Mouse (Mus musculus) stomach, embryonic 16.5 days (tissue): ENCODE data around the gene Flna. TPM values are rescaled to one million over a fixed set of nuclear protein-coding genes. Genes with fewer than 3 reads are reported as not detected.

Experiments used
- ATAC-seq: fragments of 200-750 bp; cut with Nextera tagmentation; 2 replicates; pipeline ENCODE4 v1.8.0; 2017; ENCODE audit warnings: moderate number of reproducible peaks, moderate TSS enrichment; ENCODE audit not compliant: insufficient read depth, low FRiP score
- H3K27ac ChIP-seq: fragments of 300-500 bp; sonication (generic); 2 replicates; pipeline ENCODE4 v1.5.1; 2014; ENCODE audit warnings: low read length
- H3K27me3 ChIP-seq: fragments of 300-500 bp; sonication (generic); 2 replicates; pipeline ENCODE4 v1.6.1; 2014; ENCODE audit warnings: low read length, control low read depth, mixed read lengths; ENCODE audit not compliant: control insufficient read depth, insufficient read depth
- H3K36me3 ChIP-seq: fragments of 300-500 bp; sonication (generic); 2 replicates; pipeline ENCODE4 v1.6.1; 2014; ENCODE audit warnings: low read length; ENCODE audit not compliant: control insufficient read depth, insufficient read depth
- H3K4me1 ChIP-seq: fragments of 300-500 bp; sonication (generic); 2 replicates; pipeline ENCODE4 v1.6.1; 2014; ENCODE audit warnings: low read length, control low read depth, mixed read lengths; ENCODE audit not compliant: control insufficient read depth, insufficient read depth
- H3K4me2 ChIP-seq: fragments of 300-500 bp; sonication (generic); 2 replicates; pipeline ENCODE4 v1.6.1; 2014; ENCODE audit warnings: low read depth, low read length, mixed read lengths
- H3K4me3 ChIP-seq: fragments of 300-500 bp; sonication (generic); replicated peaks from 2 replicates; pipeline ENCODE4 v1.5.1; 2014; ENCODE audit warnings: mild to moderate bottlenecking, low read length
- H3K9ac ChIP-seq: fragments of 300-500 bp; sonication (generic); 2 replicates; pipeline ENCODE4 v1.6.1; 2014; ENCODE audit warnings: low read length
- H3K9me3 ChIP-seq: fragments of 300-500 bp; sonication (generic); replicated peaks from 2 replicates; pipeline ENCODE4 v1.6.1; 2016; ENCODE audit warnings: low read length, control low read depth; ENCODE audit not compliant: control insufficient read depth
- WGBS: fragments of 180-500 bp; shearing (Covaris S2); extraction: QIAGEN DNeasy Blood & Tissue Kit; methylation state at CpG from one replicate; pipeline ENCODE4 v1.1.7; 2014; 5-methylcytosine and 5-hydroxymethylcytosine counted together
- polyA plus RNA-seq: library from polyadenylated mRNA; unstranded; fragments of >200 nt; fragmentation: Nextera tagmentation; extraction: Ambion mirVana; gene quantifications from 2 replicates; pipeline ENCODE4 v1.2.1, GENCODE M21; 2015

Gene Flna
- polyA plus RNA-seq, 1 experiment from 2014 or later: 498 TPM

GRCm38 (mm10) chrX:74277916-74278315 lies 28.3 kb upstream of the Flna start:
- H3K27ac ChIP-seq: no peak overlapping the region

GRCm38 (mm10) chrX:74273422-74274322 lies 24.1 kb upstream of the Flna start:
- no peak overlapping the region for H3K4me3 ChIP-seq
- WGBS: 34% methylated on average over 10 of the region's 10 CpGs
- no peaks in the 10 kb centered on the region for H3K4me1 ChIP-seq
- no peak overlapping the region; the same call in 1 of the 2 replicates for H3K27ac ChIP-seq
- no peak overlapping the region for H3K9ac ChIP-seq
- no peaks in the 10 kb centered on the region for H3K27me3 ChIP-seq
- no peak for ATAC-seq
- H3K9me3 ChIP-seq: no peaks in the 10 kb centered on the region
- no peaks in the 10 kb centered on the region for H3K36me3 ChIP-seq
- no peak overlapping the region for H3K4me2 ChIP-seq

More at GRCm38 (mm10) chrX:74277916-74278315, 28.3 kb upstream of the Flna start:
- H3K4me2 ChIP-seq: no peak overlapping the region
- H3K4me1 ChIP-seq: no peaks in the 10 kb centered on the region
- no peak overlapping the region for H3K4me3 ChIP-seq
- H3K36me3 ChIP-seq: no peaks in the 10 kb centered on the region
- no peaks in the 10 kb centered on the region for H3K9me3 ChIP-seq
- ATAC-seq: no peak
- whole genome bisulfite sequencing: 73% methylated on average over 8 of the region's 8 CpGs
- no peak overlapping the region for H3K9ac ChIP-seq
- no peaks in the 10 kb centered on the region for H3K27me3 ChIP-seq

DNA sequence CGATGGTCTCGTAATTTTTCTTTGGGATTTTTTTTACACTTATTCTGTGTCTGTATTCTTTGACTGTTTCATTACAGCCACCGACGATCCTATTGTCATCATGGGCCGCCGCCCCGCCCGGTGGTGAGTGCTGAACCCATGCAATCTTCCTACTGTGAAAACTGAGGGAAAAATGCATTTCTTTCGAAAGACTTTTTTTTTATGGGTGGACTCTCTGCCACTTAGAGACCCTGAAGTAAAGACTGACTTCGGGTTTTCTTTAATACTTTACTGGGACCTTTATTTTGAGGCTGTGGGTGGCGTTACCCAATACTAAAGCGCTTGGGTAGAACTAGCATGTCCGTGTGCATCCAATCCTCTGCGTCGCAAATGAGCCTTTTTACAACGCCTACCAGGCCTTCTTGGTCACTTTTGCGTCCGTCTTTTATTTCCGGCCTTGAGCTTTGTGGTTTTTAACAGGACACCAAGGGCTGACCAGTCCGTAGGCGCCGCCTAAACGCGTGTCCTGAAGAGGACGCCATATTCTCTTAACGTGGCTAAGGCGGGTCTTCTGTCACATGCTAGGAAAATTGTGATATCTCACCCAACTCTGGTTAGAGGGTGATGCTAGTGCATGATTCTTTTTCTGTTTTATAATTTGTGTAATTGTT lies 21.4 kb upstream of the Flna start:
- Histone ChIP-seq H3K4me1 (no peaks in the 10 kb centered on the region), H3K36me3 (no peaks in the 10 kb centered on the region), H3K27me3 (no peaks in the 10 kb centered on the region), H3K4me3 (peak overlapping the region; percentile 50), H3K27ac (peak overlapping the region; percentile 52), H3K4me2 (peak overlapping the region; percentile 55), H3K9me3 (no peaks in the 10 kb centered on the region), H3K9ac (peak overlapping the region; percentile 81)
- no peak for ATAC-seq
- whole genome bisulfite sequencing: 20% methylated on average over 27 of the region's 27 CpGs

- Histone ChIP-seq H3K36me3 (no peaks in the 10 kb centered on the region), H3K27ac (peak within 1 kb of the TSS; percentile 98), H3K9ac (peak within 1 kb of the TSS; percentile 81), H3K27me3 (no peaks in the 10 kb centered on the region), H3K4me3 (peak within 1 kb of the TSS; percentile 50), H3K4me2 (peak within 1 kb of the TSS; percentile 57), H3K9me3 (no peaks in the 10 kb centered on the region), H3K4me1 (no peaks in the 10 kb centered on the region)
- 11% methylated on average over 42 of the region's 42 CpGs for WGBS
- peak; percentile 93 for ATAC-seq
Observed at GRCm38 (mm10) chrX:74270062-74270901, 20.7 kb upstream of the Flna start, which contains the start of gene Rpl10. Gene Rpl10, plus strand, starts transcription at chrX:74270812.

GRCm38 (mm10) chrX:74269736-74270061 lies 20.1 kb upstream of the Flna start:
- H3K4me3 ChIP-seq: peak overlapping the region; percentile 50
- no peaks in the 10 kb centered on the region for H3K9me3 ChIP-seq
- H3K27me3 ChIP-seq: no peaks in the 10 kb centered on the region
- H3K4me1 ChIP-seq: no peaks in the 10 kb centered on the region
- peak; percentile 57; the same call in 1 of the 2 replicates for ATAC-seq
- no peaks in the 10 kb centered on the region for H3K36me3 ChIP-seq
- H3K27ac ChIP-seq: peak overlapping the region; percentile 98
- peak overlapping the region; percentile 70 for H3K9ac ChIP-seq
- peak overlapping the region; percentile 57 for H3K4me2 ChIP-seq
- 16% methylated on average over 3 of the region's 3 CpGs for WGBS

- peaks cover 5% of the 10 kb centered on the region; the same call in 1 of the 2 replicates for H3K36me3 ChIP-seq
- H3K4me3 ChIP-seq: no peak overlapping the region
- WGBS: 80% methylated on average over 3 of the region's 3 CpGs
- H3K9ac ChIP-seq: no peak overlapping the region
- H3K27me3 ChIP-seq: no peaks in the 10 kb centered on the region
- peaks cover 5% of the 10 kb centered on the region for H3K4me1 ChIP-seq
- no peak for ATAC-seq
- H3K9me3 ChIP-seq: no peaks in the 10 kb centered on the region
- no peak overlapping the region for H3K27ac ChIP-seq
- no peak overlapping the region for H3K4me2 ChIP-seq
Observed at GRCm38 (mm10) chrX:74257746-74258145, 8.1 kb upstream of the Flna start.

GRCm38 (mm10) chrX:74254888-74255565 lies 5.4 kb upstream of the Flna start:
- Histone ChIP-seq H3K4me2 (peak overlapping the region; percentile 66), H3K27me3 (no peaks in the 10 kb centered on the region), H3K36me3 (peaks cover 5% of the 10 kb centered on the region; the same call in 1 of the 2 replicates), H3K4me3 (peak overlapping the region; percentile 61), H3K9ac (peak overlapping the region; percentile 87), H3K9me3 (no peaks in the 10 kb centered on the region), H3K27ac (peak overlapping the region; percentile 89), H3K4me1 (peaks cover 5% of the 10 kb centered on the region)
- 0 out of 2 replicates have a peak, but pooled peaks have one; percentile 23 for ATAC-seq
- WGBS: 16% methylated on average over 30 of the region's 31 CpGs

DNA sequence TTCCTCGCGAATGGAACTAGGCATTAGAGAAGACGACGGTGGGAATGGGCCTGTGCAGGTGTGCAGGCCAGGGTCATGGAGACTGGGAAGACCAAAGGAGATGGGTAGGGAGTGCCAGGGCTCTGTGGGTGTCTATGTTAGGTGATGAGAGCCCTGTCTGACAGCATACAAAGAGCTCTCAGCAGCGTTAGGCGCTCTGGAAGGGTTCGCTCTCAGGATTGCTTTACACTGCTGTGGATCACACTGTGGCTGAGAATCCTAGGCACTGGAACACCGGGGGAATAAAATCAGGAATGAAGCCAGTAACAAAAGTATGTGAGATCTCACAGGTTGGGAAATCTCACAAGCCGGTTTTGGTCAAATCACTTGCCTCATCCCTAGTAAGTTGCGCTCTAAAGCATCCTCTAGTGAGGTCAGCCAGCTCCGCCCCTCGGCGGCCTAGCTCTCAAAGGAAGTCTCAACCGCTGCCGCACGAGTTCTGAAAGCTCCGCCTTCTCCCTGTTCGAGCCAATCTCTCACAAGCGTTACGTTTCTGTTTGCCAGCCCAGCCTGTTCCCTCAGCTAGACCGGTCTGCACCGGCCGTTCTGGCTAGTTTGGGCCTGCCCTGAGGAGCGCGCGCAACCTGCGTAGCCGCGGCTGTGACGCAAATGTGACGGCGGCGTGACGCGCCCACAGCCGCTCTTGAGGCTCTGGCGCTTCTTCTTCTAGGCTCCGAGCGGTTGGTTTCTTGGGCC lies 4.7 kb upstream of the Flna start, which contains the start of gene Emd:
TSS of gene Emd (plus strand) at position 535 of the 735 bp plus-strand sequence.
- Histone ChIP-seq H3K9ac (peak within 1 kb of the TSS; percentile 87), H3K4me2 (peak within 1 kb of the TSS; percentile 66), H3K27me3 (no peaks in the 10 kb centered on the region), H3K9me3 (no peaks in the 10 kb centered on the region), H3K4me3 (peak within 1 kb of the TSS; percentile 61), H3K27ac (peak within 1 kb of the TSS; percentile 89), H3K36me3 (peaks cover 5% of the 10 kb centered on the region; the same call in 1 of the 2 replicates), H3K4me1 (peaks cover 5% of the 10 kb centered on the region)
- ATAC-seq: peak; percentile 96
- 18% methylated on average over 39 of the region's 39 CpGs for WGBS
